Mouse (Mus musculus) splenic B cell, adult 2 months (primary cell): ENCODE data around the gene Unc45b.

ENCODE experiments used
- DNase-seq: peaks from one replicate; pipeline ENCODE4 v3.0.0-alpha.2; 2011; ENCODE audit warnings: low read depth, low spot score
- H3K27me3 ChIP-seq: 2 replicates; pipeline ENCODE4 v1.6.1; 2012; ENCODE audit warnings: mild to moderate bottlenecking, low read length, moderate library complexity, mixed read lengths; ENCODE audit not compliant: control insufficient read depth, poor library complexity, insufficient read depth, severe bottlenecking
- H3K36me3 ChIP-seq: 2 replicates; pipeline ENCODE4 v1.6.1; 2012; ENCODE audit warnings: mild to moderate bottlenecking, low read length, moderate library complexity, mixed read lengths; ENCODE audit not compliant: control insufficient read depth, poor library complexity, insufficient read depth, severe bottlenecking

Gene Unc45b

GRCm38 (mm10) chr11:82877726-82878344 lies 32.5 kb upstream of the Unc45b start:
- Histone ChIP-seq H3K27me3 (no peaks in the 10 kb centered on the region), H3K36me3 (peaks cover 3% of the 10 kb centered on the region; the same call in 1 of the 2 replicates)
- no peak for DNase-seq

- no peaks in the 10 kb centered on the region for H3K27me3 ChIP-seq
- peaks cover 3% of the 10 kb centered on the region; the same call in 1 of the 2 replicates for H3K36me3 ChIP-seq
- DNase-seq: no peak
Measured at GRCm38 (mm10) chr11:82883180-82883579, 27.2 kb upstream of the Unc45b start.

- H3K36me3 ChIP-seq: peaks cover 1% of the 10 kb centered on the region; the same call in 1 of the 2 replicates
- no peaks in the 10 kb centered on the region for H3K27me3 ChIP-seq
- DNase-seq: peak; percentile 29
Measured at GRCm38 (mm10) chr11:82886559-82886958, 23.8 kb upstream of the Unc45b start.

- no peak for DNase-seq
- no peaks in the 10 kb centered on the region for H3K27me3 ChIP-seq
Measured at GRCm38 (mm10) chr11:82888491-82888946, 21.8 kb upstream of the Unc45b start.

GRCm38 (mm10) chr11:82889524-82890341 lies 20.6 kb upstream of the Unc45b start:
- H3K27me3 ChIP-seq: no peaks in the 10 kb centered on the region
- H3K36me3 ChIP-seq: no peaks in the 10 kb centered on the region; the same call in 1 of the 2 replicates
- peak; percentile 42 for DNase-seq

More at GRCm38 (mm10) chr11:82888491-82888946, 21.8 kb upstream of the Unc45b start:
- H3K36me3 ChIP-seq: no peaks in the 10 kb centered on the region; the same call in 1 of the 2 replicates

GRCm38 (mm10) chr11:82890342-82890762 lies 20.0 kb upstream of the Unc45b start, which contains the start of gene Rad51d:
TSS of gene Rad51d (minus strand) at chr11:82890614.
- peak; percentile 95 for DNase-seq
- Histone ChIP-seq H3K36me3 (no peaks in the 10 kb centered on the region; the same call in 1 of the 2 replicates), H3K27me3 (no peaks in the 10 kb centered on the region)

GRCm38 (mm10) chr11:82891936-82892335 lies 18.4 kb upstream of the Unc45b start, which contains the start of gene Fndc8:
TSS of gene Fndc8 (plus strand) at chr11:82892124.
- DNase-seq: no peak
- Histone ChIP-seq H3K27me3 (no peaks in the 10 kb centered on the region), H3K36me3 (no peaks in the 10 kb centered on the region)

GRCm38 (mm10) chr11:82897478-82897877 lies 12.9 kb upstream of the Unc45b start:
- no peak for DNase-seq
- H3K27me3 ChIP-seq: no peaks in the 10 kb centered on the region
- no peaks in the 10 kb centered on the region; the same call in 1 of the 2 replicates for H3K36me3 ChIP-seq

GRCm38 (mm10) chr11:82899720-82900119 lies 10.6 kb upstream of the Unc45b start:
- Histone ChIP-seq H3K27me3 (no peaks in the 10 kb centered on the region), H3K36me3 (peaks cover 4% of the 10 kb centered on the region)
- DNase-seq: no peak

GRCm38 (mm10) chr11:82901606-82902310 lies 8.6 kb upstream of the Unc45b start:
- Histone ChIP-seq H3K27me3 (no peaks in the 10 kb centered on the region), H3K36me3 (peaks cover 4% of the 10 kb centered on the region)
- DNase-seq: no peak

GRCm38 (mm10) chr11:82904952-82905351 lies 5.4 kb upstream of the Unc45b start:
- DNase-seq: no peak
- H3K27me3 ChIP-seq: no peaks in the 10 kb centered on the region

GRCm38 (mm10) chr11:82905816-82906215 lies 4.5 kb upstream of the Unc45b start:
- DNase-seq: no peak
- Histone ChIP-seq H3K27me3 (no peaks in the 10 kb centered on the region), H3K36me3 (peaks cover 4% of the 10 kb centered on the region)

More at GRCm38 (mm10) chr11:82904952-82905351, 5.4 kb upstream of the Unc45b start:
- peaks cover 4% of the 10 kb centered on the region for H3K36me3 ChIP-seq

- Histone ChIP-seq H3K36me3 (peaks cover 2% of the 10 kb centered on the region; the same call in 1 of the 2 replicates), H3K27me3 (no peaks in the 10 kb centered on the region)
- DNase-seq: peak; percentile 93
Measured at GRCm38 (mm10) chr11:82907651-82908607, 2.4 kb upstream of the Unc45b start, which contains the start of gene Nle1. TSS of gene Nle1 (minus strand) at chr11:82908411.
